Mouse (Mus musculus) midbrain, embryonic 10.5 days (tissue): ENCODE measurements at regions not wholly inside any gene's neighbourhood (a gene's known extent, or its start where the extent isn't known, plus 50 kb on each side); places are given as distances from the start of the nearest gene placed in this dataset.

Experiments used
- DNase-seq: peaks from one replicate; pipeline ENCODE4 v3.0.0-alpha.2; 2017; ENCODE audit warnings: low spot score
- H3K27ac ChIP-seq: fragments of 300-500 bp; sonication (generic); replicated peaks from 2 replicates; pipeline ENCODE4 v1.5.1; 2016; ENCODE audit warnings: mild to moderate bottlenecking
- H3K27me3 ChIP-seq: fragments of 300-500 bp; sonication (generic); 2 replicates; pipeline ENCODE4 v1.6.1; 2016; ENCODE audit warnings: low read depth, mild to moderate bottlenecking; ENCODE audit not compliant: poor library complexity, severe bottlenecking
- H3K36me3 ChIP-seq: fragments of 300-500 bp; sonication (generic); 2 replicates; pipeline ENCODE4 v1.6.1; 2016; ENCODE audit warnings: mild to moderate bottlenecking, moderate library complexity
- H3K4me1 ChIP-seq: fragments of 300-500 bp; sonication (generic); 2 replicates; pipeline ENCODE4 v1.6.1; 2016
- H3K4me3 ChIP-seq: fragments of 300-500 bp; sonication (generic); 2 replicates; pipeline ENCODE4 v1.5.1; 2016; ENCODE audit warnings: mild to moderate bottlenecking, moderate library complexity
- H3K9me3 ChIP-seq: fragments of 300-500 bp; sonication (generic); replicated peaks from 2 replicates; pipeline ENCODE4 v1.6.1; 2016; ENCODE audit warnings: mild to moderate bottlenecking
- WGBS: fragments of 180-500 bp; shearing (Covaris S2); methylation state at CpG from one replicate; pipeline ENCODE4 v1.1.7; 2016; 5-methylcytosine and 5-hydroxymethylcytosine counted together

DNA sequence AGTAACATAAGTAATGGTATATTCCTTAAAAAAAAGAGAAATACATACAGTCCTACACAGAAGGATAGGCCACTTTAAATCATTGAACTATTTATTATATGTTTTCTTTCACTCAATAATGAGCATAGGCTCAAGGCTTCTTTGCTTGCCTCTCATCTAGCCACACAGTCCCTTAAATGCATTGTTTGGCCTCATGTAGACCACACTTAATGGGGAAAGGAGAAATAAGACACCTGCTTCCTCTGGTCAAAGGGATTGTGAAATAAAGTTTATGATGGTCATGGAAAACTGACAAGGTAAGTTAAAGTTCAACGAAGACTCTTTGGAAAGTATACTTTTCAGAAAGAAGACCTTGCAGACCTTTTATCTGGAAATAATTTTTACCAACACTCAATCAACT, 108.4 kb upstream of the Oxgr1 start:
- no peak for DNase-seq
- Histone ChIP-seq H3K4me1 (peaks cover 15% of the 10 kb centered on the region), H3K27ac (no peak overlapping the region), H3K9me3 (no peaks in the 10 kb centered on the region), H3K36me3 (no peaks in the 10 kb centered on the region), H3K4me3 (no peak overlapping the region), H3K27me3 (peaks cover 70% of the 10 kb centered on the region)
- WGBS = 85% methylated on average over 1 of the region's 1 CpGs

DNA sequence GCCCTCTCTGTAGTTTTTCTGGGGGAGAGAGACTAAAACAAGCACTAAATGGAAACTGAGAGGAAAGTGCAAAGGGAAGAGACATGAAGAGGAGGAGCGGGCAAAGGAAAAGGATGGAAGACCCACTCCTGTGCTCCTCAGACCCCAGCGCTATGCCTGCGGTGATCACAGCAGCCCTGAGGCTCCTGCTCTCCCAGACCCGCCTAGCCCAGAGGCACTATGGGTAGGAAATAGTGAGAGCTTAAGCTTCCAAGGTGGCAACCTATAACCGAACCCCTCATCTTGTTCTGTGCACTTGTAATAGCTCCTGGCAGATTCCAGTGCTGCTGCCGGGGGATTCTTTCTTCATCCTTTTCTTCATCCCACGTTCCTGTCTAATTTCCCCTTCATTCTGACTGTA, 112.2 kb upstream of the Oxgr1 start:
- peaks cover 22% of the 10 kb centered on the region for H3K4me1 ChIP-seq
- H3K4me3 ChIP-seq = no peak overlapping the region
- no peaks in the 10 kb centered on the region for H3K9me3 ChIP-seq
- no peaks in the 10 kb centered on the region for H3K36me3 ChIP-seq
- WGBS = 33% methylated on average over 7 of the region's 7 CpGs
- DNase-seq = peak; percentile 23
- H3K27ac ChIP-seq = no peak overlapping the region
- H3K27me3 ChIP-seq = peaks cover 55% of the 10 kb centered on the region

DNA sequence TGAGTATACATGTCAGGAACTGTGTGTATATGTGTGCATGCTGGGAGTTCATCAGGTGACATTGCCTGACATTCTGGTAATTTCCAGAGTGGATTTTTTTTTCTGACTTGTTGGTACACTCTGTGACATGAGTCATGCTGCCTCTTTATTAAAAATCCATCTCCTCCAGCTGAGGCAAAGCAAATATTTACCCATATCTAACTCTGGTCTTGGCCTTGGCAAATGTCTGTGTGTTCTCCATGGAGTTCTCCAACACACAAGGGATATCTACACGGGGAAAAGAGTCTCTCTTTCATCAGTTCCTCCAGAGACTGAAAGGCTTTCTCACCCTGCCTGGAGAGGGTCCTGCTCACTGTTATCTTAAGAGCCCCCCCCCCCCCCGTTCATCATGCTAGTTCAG, 111.3 kb upstream of the Mbnl2 start:
- no peak for DNase-seq
- Histone ChIP-seq H3K27ac (no peak overlapping the region), H3K4me1 (no peaks in the 10 kb centered on the region), H3K4me3 (no peak overlapping the region), H3K9me3 (no peaks in the 10 kb centered on the region), H3K36me3 (no peaks in the 10 kb centered on the region), H3K27me3 (no peaks in the 10 kb centered on the region)
- 73% methylated on average over 2 of the region's 2 CpGs for WGBS

GRCm38 (mm10) chr14:120165496-120166045, 109.9 kb upstream of the Mbnl2 start:
- no peak for DNase-seq
- no peak overlapping the region for H3K27ac ChIP-seq
- H3K4me3 ChIP-seq = no peak overlapping the region
- H3K4me1 ChIP-seq = no peaks in the 10 kb centered on the region
- 91% methylated on average over 10 of the region's 10 CpGs for WGBS
- no peaks in the 10 kb centered on the region for H3K27me3 ChIP-seq
- no peaks in the 10 kb centered on the region for H3K36me3 ChIP-seq
- no peaks in the 10 kb centered on the region for H3K9me3 ChIP-seq

- 94% methylated on average over 7 of the region's 7 CpGs for WGBS
- no peaks in the 10 kb centered on the region for H3K36me3 ChIP-seq
- H3K9me3 ChIP-seq = no peaks in the 10 kb centered on the region
- H3K4me1 ChIP-seq = no peaks in the 10 kb centered on the region
- H3K4me3 ChIP-seq = no peak overlapping the region
- no peak for DNase-seq
- no peaks in the 10 kb centered on the region for H3K27me3 ChIP-seq
- H3K27ac ChIP-seq = no peak overlapping the region
Measured at GRCm38 (mm10) chr14:120170733-120171132, 104.7 kb upstream of the Mbnl2 start.

DNA sequence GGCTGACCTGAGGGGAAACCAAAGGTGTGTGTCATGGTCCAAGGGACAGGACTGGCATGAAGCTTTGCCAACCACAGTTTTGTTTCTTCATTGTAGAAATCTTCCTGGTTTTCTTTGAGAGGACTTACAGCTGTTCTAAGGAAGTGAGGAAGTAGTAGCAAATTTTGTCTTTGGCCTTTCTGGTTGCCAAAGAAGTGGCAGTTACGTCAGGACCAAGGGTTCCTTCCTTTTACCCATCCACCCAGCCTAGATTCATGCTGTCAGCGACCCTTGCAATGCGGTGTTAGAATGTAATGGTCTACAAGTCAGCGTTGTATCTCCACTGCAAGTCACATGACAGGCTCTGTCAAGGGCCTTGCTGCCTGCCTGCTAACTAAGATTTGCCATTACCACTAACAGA, 103.4 kb upstream of the Mbnl2 start:
- H3K4me1 ChIP-seq = no peaks in the 10 kb centered on the region
- no peak overlapping the region for H3K4me3 ChIP-seq
- no peaks in the 10 kb centered on the region for H3K36me3 ChIP-seq
- H3K9me3 ChIP-seq = no peaks in the 10 kb centered on the region
- no peak overlapping the region for H3K27ac ChIP-seq
- H3K27me3 ChIP-seq = no peaks in the 10 kb centered on the region
- WGBS = 89% methylated on average over 4 of the region's 4 CpGs
- no peak for DNase-seq

DNA sequence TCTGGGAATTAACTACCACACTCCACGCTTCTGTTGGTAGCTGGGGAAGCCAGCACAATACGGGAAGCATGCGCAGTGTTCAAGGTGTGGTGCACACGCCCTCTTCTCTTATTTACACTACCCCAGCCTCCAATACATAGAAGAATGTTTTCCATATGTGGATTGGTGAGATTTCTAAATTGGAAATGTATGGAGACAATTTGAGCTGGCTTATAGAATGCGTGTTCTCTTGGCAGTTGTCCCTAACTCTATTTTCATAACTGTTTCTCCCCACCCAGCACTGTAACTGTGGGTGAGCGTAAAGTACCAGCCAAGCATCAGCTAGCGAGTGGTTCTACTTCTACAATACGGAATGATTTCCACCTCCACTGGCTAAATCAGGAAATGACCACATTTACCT, 102.6 kb upstream of the Mbnl2 start:
- no peak overlapping the region for H3K27ac ChIP-seq
- 92% methylated on average over 8 of the region's 8 CpGs for WGBS
- no peaks in the 10 kb centered on the region for H3K36me3 ChIP-seq
- H3K4me1 ChIP-seq = no peaks in the 10 kb centered on the region
- H3K4me3 ChIP-seq = no peak overlapping the region
- H3K27me3 ChIP-seq = no peaks in the 10 kb centered on the region
- no peaks in the 10 kb centered on the region for H3K9me3 ChIP-seq
- no peak for DNase-seq

- H3K9me3 ChIP-seq = no peaks in the 10 kb centered on the region
- H3K4me1 ChIP-seq = no peaks in the 10 kb centered on the region
- no peak overlapping the region for H3K4me3 ChIP-seq
- DNase-seq = no peak
- 83% methylated on average over 5 of the region's 5 CpGs for WGBS
- H3K27ac ChIP-seq = no peak overlapping the region
- no peaks in the 10 kb centered on the region for H3K36me3 ChIP-seq
- H3K27me3 ChIP-seq = no peaks in the 10 kb centered on the region
Measured at GRCm38 (mm10) chr14:120174615-120175014, 100.9 kb upstream of the Mbnl2 start.

GRCm38 (mm10) chr14:120195218-120195617, 80.3 kb upstream of the Mbnl2 start:
- no peaks in the 10 kb centered on the region for H3K4me1 ChIP-seq
- WGBS = 61% methylated on average over 1 of the region's 1 CpGs
- DNase-seq = no peak

DNA sequence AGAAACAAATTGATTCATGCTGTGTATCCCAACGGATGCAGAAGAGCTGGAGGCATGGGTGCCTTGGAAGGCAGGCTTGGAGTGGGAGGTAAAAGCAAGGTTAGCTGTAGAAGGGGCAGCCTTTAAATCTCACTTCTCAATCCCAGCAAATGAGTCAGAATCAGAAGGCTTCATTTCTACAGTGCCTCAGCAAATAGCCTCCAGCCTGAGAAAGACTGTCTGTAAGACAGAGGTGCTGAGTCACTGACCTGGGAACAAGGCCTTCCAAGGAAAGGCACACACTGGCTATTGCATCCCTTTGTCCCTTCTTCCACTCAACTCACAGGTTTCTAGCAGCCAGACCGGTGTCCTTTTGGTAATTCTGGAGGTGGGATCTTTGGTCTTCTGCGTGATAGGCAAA, 63.7 kb upstream of the Mbnl2 start:
- 85% methylated on average over 3 of the region's 3 CpGs for WGBS
- no peaks in the 10 kb centered on the region for H3K27me3 ChIP-seq

More at GRCm38 (mm10) chr14:120195218-120195617, 80.3 kb upstream of the Mbnl2 start:
- Histone ChIP-seq H3K36me3 (no peaks in the 10 kb centered on the region), H3K27me3 (no peaks in the 10 kb centered on the region), H3K27ac (no peak overlapping the region), H3K4me3 (no peak overlapping the region), H3K9me3 (no peaks in the 10 kb centered on the region)

DNA sequence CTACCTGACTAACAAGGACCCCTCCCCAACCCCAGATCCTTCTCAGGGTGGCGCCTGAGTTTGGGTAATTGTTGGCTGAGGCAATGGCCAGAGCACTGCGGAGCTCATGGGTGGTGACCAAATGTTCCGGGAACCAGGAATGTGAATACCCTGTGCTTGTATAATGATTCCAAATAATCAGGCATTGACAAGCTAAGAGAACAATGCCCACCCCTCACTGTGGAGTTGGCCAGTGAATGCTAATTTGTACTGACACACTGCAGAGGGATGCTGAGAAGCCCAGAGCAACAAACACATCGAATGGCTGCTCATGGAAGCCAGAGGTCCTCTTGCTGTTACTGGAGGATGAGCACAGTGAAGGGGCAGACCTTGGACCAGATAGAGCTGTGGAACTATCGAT, 62.8 kb upstream of the Mbnl2 start:
- Histone ChIP-seq H3K4me1 (no peaks in the 10 kb centered on the region), H3K27ac (no peak overlapping the region), H3K36me3 (no peaks in the 10 kb centered on the region), H3K27me3 (no peaks in the 10 kb centered on the region), H3K9me3 (no peaks in the 10 kb centered on the region), H3K4me3 (no peak overlapping the region)
- no peak for DNase-seq
- 80% methylated on average over 5 of the region's 5 CpGs for WGBS

More for the DNA sequence above, 63.7 kb upstream of the Mbnl2 start:
- H3K9me3 ChIP-seq = no peaks in the 10 kb centered on the region
- H3K4me1 ChIP-seq = no peaks in the 10 kb centered on the region
- no peak overlapping the region for H3K27ac ChIP-seq
- no peak overlapping the region for H3K4me3 ChIP-seq
- H3K36me3 ChIP-seq = no peaks in the 10 kb centered on the region
- no peak for DNase-seq

DNA sequence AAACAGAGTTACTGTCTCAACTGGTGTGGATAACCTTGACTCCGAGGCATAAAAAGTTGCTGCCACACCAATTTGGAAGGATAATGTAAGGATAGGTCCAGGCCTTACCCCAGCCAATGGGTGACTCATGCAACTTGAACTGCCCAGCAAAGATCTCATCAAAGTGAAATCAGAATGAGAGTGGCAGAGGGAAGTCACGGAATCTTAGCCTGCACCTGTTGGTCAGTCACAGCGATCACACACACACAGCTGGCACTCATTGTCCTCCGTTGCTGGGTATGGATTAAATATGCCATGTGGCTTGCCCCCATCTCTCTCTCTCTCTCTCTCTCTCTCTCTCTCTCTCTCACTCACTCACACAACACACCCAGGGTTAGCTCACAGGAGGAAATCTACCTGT, 56.2 kb upstream of the Mbnl2 start:
- Histone ChIP-seq H3K4me3 (no peak overlapping the region), H3K27me3 (no peaks in the 10 kb centered on the region), H3K9me3 (no peaks in the 10 kb centered on the region), H3K36me3 (no peaks in the 10 kb centered on the region), H3K27ac (no peak overlapping the region), H3K4me1 (peaks cover 8% of the 10 kb centered on the region)
- DNase-seq = no peak
- WGBS = 88% methylated on average over 4 of the region's 4 CpGs

GRCm38 (mm10) chr14:120223528-120224201, 51.8 kb upstream of the Mbnl2 start:
- WGBS = 86% methylated on average over 14 of the region's 14 CpGs
- Histone ChIP-seq H3K27ac (no peak overlapping the region), H3K36me3 (no peaks in the 10 kb centered on the region), H3K4me1 (peaks cover 14% of the 10 kb centered on the region), H3K27me3 (no peaks in the 10 kb centered on the region), H3K4me3 (no peak overlapping the region), H3K9me3 (no peaks in the 10 kb centered on the region)
- no peak for DNase-seq
